Mouse (Mus musculus): ENCODE results near the gene Vsig4. TPM values are rescaled to one million over a fixed set of nuclear protein-coding genes. Genes with fewer than 3 reads are reported as not detected.
A peak's percentile ranks its signal among the peaks of the same experiment; 100 is the strongest.
"Not testable (repeated sequence)": the region's sequence is repeated elsewhere in the genome, so short reads cannot be mapped to it uniquely, and the experiment has no call there.

Vsig4 gene
- polyA plus RNA-seq, 1 experiment from 2014 or later = not detected

GRCm38 (mm10) chrX:96227030-96227429 lies 66.2 kb downstream of the Vsig4 start:
- Histone ChIP-seq H3K4me3 (replicated peaks; ENCODE audit: low read depth, low read length) (no peak overlapping the region), H3K9ac (ENCODE audit: low read depth, low read length) (no peak overlapping the region), H3K9me3 (replicated peaks; ENCODE audit: low read length) (no peaks in the 10 kb centered on the region), H3K4me2 (ENCODE audit: low read length) (no peak overlapping the region), H3K4me1 (replicated peaks; ENCODE audit: insufficient read depth, low read length) (no peaks in the 10 kb centered on the region), H3K27ac (no peak overlapping the region), H3K36me3 (ENCODE audit: insufficient read depth, low read length) (no peaks in the 10 kb centered on the region), H3K27me3 (ENCODE audit: insufficient read depth, low read length) (no peaks in the 10 kb centered on the region)
- ATAC-seq (replicated peaks; ENCODE audit: low FRiP score, low read depth) = no peak
- no peak for DNase-seq (ENCODE audit: low spot score)
- no peak for TF ChIP-seq CTCF (IDR thresholded peaks at IDR 0.05; ENCODE audit: low read depth)

GRCm38 (mm10) chrX:96225474-96225873 lies 67.8 kb downstream of the Vsig4 start:
- Histone ChIP-seq H3K27ac (no peak overlapping the region), H3K36me3 (ENCODE audit: insufficient read depth, low read length) (no peaks in the 10 kb centered on the region), H3K9me3 (replicated peaks; ENCODE audit: low read length) (no peaks in the 10 kb centered on the region), H3K4me3 (replicated peaks; ENCODE audit: low read depth, low read length) (no peak overlapping the region), H3K4me1 (replicated peaks; ENCODE audit: insufficient read depth, low read length) (no peaks in the 10 kb centered on the region), H3K27me3 (ENCODE audit: insufficient read depth, low read length) (no peaks in the 10 kb centered on the region), H3K9ac (ENCODE audit: low read depth, low read length) (no peak overlapping the region), H3K4me2 (ENCODE audit: low read length) (no peak overlapping the region)
- DNase-seq (ENCODE audit: low spot score) = no peak
- ATAC-seq (replicated peaks; ENCODE audit: low FRiP score, low read depth) = no peak
- TF ChIP-seq CTCF (IDR thresholded peaks at IDR 0.05; ENCODE audit: low read depth) = no peak

GRCm38 (mm10) chrX:96224210-96224609 lies 69.0 kb downstream of the Vsig4 start:
- Histone ChIP-seq H3K4me2 (ENCODE audit: low read length) (no peak overlapping the region), H3K27ac (no peak overlapping the region), H3K4me1 (replicated peaks; ENCODE audit: insufficient read depth, low read length) (no peaks in the 10 kb centered on the region), H3K9ac (ENCODE audit: low read depth, low read length) (no peak overlapping the region), H3K4me3 (replicated peaks; ENCODE audit: low read depth, low read length) (no peak overlapping the region), H3K36me3 (ENCODE audit: insufficient read depth, low read length) (no peaks in the 10 kb centered on the region), H3K27me3 (ENCODE audit: insufficient read depth, low read length) (no peaks in the 10 kb centered on the region), H3K9me3 (replicated peaks; ENCODE audit: low read length) (no peaks in the 10 kb centered on the region)
- ATAC-seq (replicated peaks; ENCODE audit: low FRiP score, low read depth) = no peak
- no peak for DNase-seq (ENCODE audit: low spot score)
- TF ChIP-seq CTCF (IDR thresholded peaks at IDR 0.05; ENCODE audit: low read depth) = no peak
- WGBS = 80% methylated on average over 6 of the region's 6 CpGs

- Histone ChIP-seq H3K27ac (no peak overlapping the region), H3K9ac (ENCODE audit: low read depth, low read length) (no peak overlapping the region), H3K4me1 (replicated peaks; ENCODE audit: insufficient read depth, low read length) (no peaks in the 10 kb centered on the region), H3K27me3 (ENCODE audit: insufficient read depth, low read length) (no peaks in the 10 kb centered on the region), H3K9me3 (replicated peaks; ENCODE audit: low read length) (no peaks in the 10 kb centered on the region), H3K36me3 (ENCODE audit: insufficient read depth, low read length) (no peaks in the 10 kb centered on the region), H3K4me3 (replicated peaks; ENCODE audit: low read depth, low read length) (no peak overlapping the region), H3K4me2 (ENCODE audit: low read length) (no peak overlapping the region)
- DNase-seq (ENCODE audit: low spot score) (no peak), ATAC-seq (replicated peaks; ENCODE audit: low FRiP score, low read depth) (no peak)
- WGBS = 48% methylated on average over 1 of the region's 1 CpGs
- TF ChIP-seq CTCF (IDR thresholded peaks at IDR 0.05; ENCODE audit: low read depth) = no peak
Measured at GRCm38 (mm10) chrX:96218088-96218487, 75.2 kb downstream of the Vsig4 start.

- Histone ChIP-seq H3K9ac (ENCODE audit: low read depth, low read length) (no peak overlapping the region), H3K27ac (no peak overlapping the region), H3K27me3 (ENCODE audit: insufficient read depth, low read length) (no peaks in the 10 kb centered on the region), H3K9me3 (replicated peaks; ENCODE audit: low read length) (no peaks in the 10 kb centered on the region), H3K4me1 (replicated peaks; ENCODE audit: insufficient read depth, low read length) (no peaks in the 10 kb centered on the region), H3K4me2 (ENCODE audit: low read length) (no peak overlapping the region), H3K36me3 (ENCODE audit: insufficient read depth, low read length) (no peaks in the 10 kb centered on the region), H3K4me3 (replicated peaks; ENCODE audit: low read depth, low read length) (no peak overlapping the region)
- WGBS = 28% methylated on average over 1 of the region's 1 CpGs
- no peak for TF ChIP-seq CTCF (IDR thresholded peaks at IDR 0.05; ENCODE audit: low read depth)
- DNase-seq (ENCODE audit: low spot score) (no peak), ATAC-seq (replicated peaks; ENCODE audit: low FRiP score, low read depth) (no peak)
Measured at GRCm38 (mm10) chrX:96206872-96207271, 86.4 kb downstream of the Vsig4 start.

GRCm38 (mm10) chrX:96205143-96205542 lies 88.1 kb downstream of the Vsig4 start:
- H3K4me2 ChIP-seq (ENCODE audit: low read length); H3K4me1 ChIP-seq (replicated peaks; ENCODE audit: insufficient read depth, low read length); H3K9ac ChIP-seq (ENCODE audit: low read depth, low read length); H3K27me3 ChIP-seq (ENCODE audit: insufficient read depth, low read length); H3K4me3 ChIP-seq (replicated peaks; ENCODE audit: low read depth, low read length); DNase-seq (ENCODE audit: low spot score); H3K27ac ChIP-seq; H3K36me3 ChIP-seq (ENCODE audit: insufficient read depth, low read length); ATAC-seq (replicated peaks; ENCODE audit: low FRiP score, low read depth); H3K9me3 ChIP-seq (replicated peaks; ENCODE audit: low read length): not testable (repeated sequence)
- 85% methylated on average over 3 of the region's 3 CpGs for WGBS

MicroRNAs encoded within 50 kb of the gene (microRNA counts, 519-probe panel; counts per million panel counts)
- microRNA mmu-miR-223 = 4,909 counts per million, percentile 82 among the panel's probes with 10 or more counts

Small RNAs within 50 kb of the gene (microRNA-seq; reads per million reads assigned to microRNA genes)
- gene Mir223 = 370 reads per million, percentile 68 among the genes with 10 or more reads in this experiment

Other genes with a start within 250 kb of the Vsig4 start
- gene Msn, start 197.4 kb downstream of the Vsig4 start, polyA plus RNA-seq (2015; fragmentation: Nextera tagmentation; extraction: Ambion mirVana) = 107 and 113 TPM in 2 replicates
- gene Heph, start 161.9 kb upstream of the Vsig4 start, polyA plus RNA-seq (2015; fragmentation: Nextera tagmentation; extraction: Ambion mirVana) = 21.7 and 24.1 TPM in 2 replicates
- gene Hsf3, start 162.9 kb upstream of the Vsig4 start, polyA plus RNA-seq (2015; fragmentation: Nextera tagmentation; extraction: Ambion mirVana) = 0.17 and 0.29 TPM in 2 replicates